Mouse (Mus musculus): ENCODE measurements around the gene Gpc6. TPM values are rescaled to one million over a fixed set of nuclear protein-coding genes. Genes with fewer than 3 reads are reported as not detected.

Gpc6 gene
- polyA plus RNA-seq, 1 experiment from 2014 or later = 32.2 TPM

DNA sequence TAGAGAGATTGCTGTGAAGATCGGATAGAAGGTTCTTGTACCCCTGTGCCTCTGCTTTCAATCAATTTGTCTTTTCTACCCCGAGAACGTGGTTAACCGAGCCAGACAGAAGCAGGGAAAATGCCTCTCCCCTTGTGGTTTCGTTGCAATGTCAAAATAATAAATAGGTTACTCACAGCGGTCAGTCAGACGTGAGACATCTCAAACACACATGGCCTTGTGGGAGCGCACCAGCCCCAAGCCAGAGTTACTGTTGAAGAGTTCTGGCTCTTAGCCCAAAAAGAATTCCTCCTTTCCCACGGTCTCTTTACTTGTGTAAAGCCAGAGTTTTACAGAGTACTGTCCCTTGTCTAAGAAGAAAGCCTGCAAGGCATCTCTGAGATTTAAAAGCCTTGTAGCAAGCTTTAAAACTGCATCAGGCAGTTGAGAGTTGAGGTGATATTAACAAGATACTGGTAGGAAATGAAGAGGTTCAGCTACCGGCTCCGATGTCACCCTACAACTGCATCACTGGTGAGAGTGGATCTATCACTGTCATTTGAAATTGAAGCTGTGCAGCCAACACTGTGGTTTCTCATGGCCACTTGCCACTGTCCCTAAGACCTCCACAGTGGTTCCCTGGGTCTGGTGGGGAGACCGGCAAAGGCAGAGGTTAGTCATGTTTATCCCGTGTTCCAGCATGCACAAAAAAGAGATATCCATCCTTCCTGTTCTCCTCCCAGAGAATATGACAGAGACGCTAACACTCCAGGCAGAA is 916.9 kb downstream of the Gpc6 start:
- 76% methylated on average over 14 of the region's 14 CpGs for WGBS
- ATAC-seq (ENCODE audit: low FRiP score) = no peak
- H3K4me1 ChIP-seq (replicated peaks; ENCODE audit: control insufficient read depth, insufficient read depth, low read length) = no peaks in the 10 kb centered on the region
- no peak overlapping the region for H3K4me3 ChIP-seq (ENCODE audit: low read depth, low read length)
- H3K4me2 ChIP-seq (replicated peaks; ENCODE audit: low read depth, low read length) = no peak overlapping the region
- DNase-seq (ENCODE audit: low spot score) = no peak
- H3K27ac ChIP-seq (ENCODE audit: low read depth, low read length) = no peak overlapping the region; the same call in 1 of the 2 replicates
- no peaks in the 10 kb centered on the region for H3K9me3 ChIP-seq (ENCODE audit: control insufficient read depth, low read length)
- no peaks in the 10 kb centered on the region for H3K36me3 ChIP-seq (ENCODE audit: control insufficient read depth, insufficient read depth, low read length)
- no peaks in the 10 kb centered on the region for H3K27me3 ChIP-seq (ENCODE audit: control insufficient read depth, insufficient read depth, low read length)
- H3K9ac ChIP-seq (ENCODE audit: low read depth, low read length) = no peak overlapping the region

- DNase-seq (ENCODE audit: low spot score) = no peak
- Histone ChIP-seq H3K27me3 (ENCODE audit: control insufficient read depth, insufficient read depth, low read length) (no peaks in the 10 kb centered on the region), H3K4me1 (replicated peaks; ENCODE audit: control insufficient read depth, insufficient read depth, low read length) (no peaks in the 10 kb centered on the region), H3K36me3 (ENCODE audit: control insufficient read depth, insufficient read depth, low read length) (no peaks in the 10 kb centered on the region), H3K4me3 (ENCODE audit: low read depth, low read length) (no peak overlapping the region), H3K4me2 (replicated peaks; ENCODE audit: low read depth, low read length) (no peak overlapping the region), H3K9me3 (ENCODE audit: control insufficient read depth, low read length) (no peaks in the 10 kb centered on the region), H3K9ac (ENCODE audit: low read depth, low read length) (no peak overlapping the region), H3K27ac (ENCODE audit: low read depth, low read length) (no peak overlapping the region)
- no peak for ATAC-seq (ENCODE audit: low FRiP score)
- 87% methylated on average over 11 of the region's 11 CpGs for WGBS
These were observed 924.7 kb downstream of the Gpc6 start for GRCm38 (mm10) chr14:117849591-117850505.

DNA sequence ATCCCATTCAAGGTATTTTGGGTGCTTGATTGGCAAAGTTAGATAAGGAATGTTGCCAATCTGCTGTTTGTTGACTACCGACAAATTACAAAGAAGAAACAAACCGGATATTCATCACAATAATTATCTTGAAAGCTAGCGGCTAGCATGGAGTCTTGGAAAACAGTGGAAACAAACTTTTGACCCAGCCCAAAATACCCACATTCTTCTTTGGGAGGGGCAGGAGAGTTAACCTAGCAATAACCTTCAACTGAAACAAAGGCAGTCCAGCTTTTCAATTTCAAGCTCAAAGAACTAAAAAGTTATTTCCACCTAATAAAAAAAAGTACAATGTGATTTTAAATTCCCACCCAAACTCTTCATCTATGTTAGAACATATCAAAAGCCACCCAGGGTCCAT is 927.2 kb downstream of the Gpc6 start:
- Histone ChIP-seq H3K9me3 (ENCODE audit: control insufficient read depth, low read length) (no peaks in the 10 kb centered on the region), H3K4me2 (replicated peaks; ENCODE audit: low read depth, low read length) (no peak overlapping the region), H3K4me3 (ENCODE audit: low read depth, low read length) (no peak overlapping the region), H3K9ac (ENCODE audit: low read depth, low read length) (no peak overlapping the region), H3K36me3 (ENCODE audit: control insufficient read depth, insufficient read depth, low read length) (no peaks in the 10 kb centered on the region), H3K4me1 (replicated peaks; ENCODE audit: control insufficient read depth, insufficient read depth, low read length) (no peaks in the 10 kb centered on the region), H3K27me3 (ENCODE audit: control insufficient read depth, insufficient read depth, low read length) (no peaks in the 10 kb centered on the region), H3K27ac (ENCODE audit: low read depth, low read length) (no peak overlapping the region)
- WGBS = 91% methylated on average over 3 of the region's 3 CpGs
- no peak for DNase-seq (ENCODE audit: low spot score)
- ATAC-seq (ENCODE audit: low FRiP score) = no peak

- no peak overlapping the region for H3K9ac ChIP-seq (ENCODE audit: low read depth, low read length)
- H3K4me2 ChIP-seq (replicated peaks; ENCODE audit: low read depth, low read length) = no peak overlapping the region
- no peaks in the 10 kb centered on the region for H3K36me3 ChIP-seq (ENCODE audit: control insufficient read depth, insufficient read depth, low read length)
- ATAC-seq (ENCODE audit: low FRiP score) (no peak), DNase-seq (ENCODE audit: low spot score) (no peak)
- H3K9me3 ChIP-seq (ENCODE audit: control insufficient read depth, low read length) = no peaks in the 10 kb centered on the region
- no peaks in the 10 kb centered on the region for H3K4me1 ChIP-seq (replicated peaks; ENCODE audit: control insufficient read depth, insufficient read depth, low read length)
- no peaks in the 10 kb centered on the region for H3K27me3 ChIP-seq (ENCODE audit: control insufficient read depth, insufficient read depth, low read length)
- no peak overlapping the region for H3K27ac ChIP-seq (ENCODE audit: low read depth, low read length)
- 88% methylated on average over 2 of the region's 2 CpGs for WGBS
- H3K4me3 ChIP-seq (ENCODE audit: low read depth, low read length) = no peak overlapping the region
These were observed 927.7 kb downstream of the Gpc6 start for GRCm38 (mm10) chr14:117852842-117853241.

GRCm38 (mm10) chr14:117854498-117854897 is 929.4 kb downstream of the Gpc6 start:
- no peak overlapping the region for H3K27ac ChIP-seq (ENCODE audit: low read depth, low read length)
- no peak overlapping the region for H3K4me2 ChIP-seq (replicated peaks; ENCODE audit: low read depth, low read length)
- DNase-seq (ENCODE audit: low spot score) (peak; percentile 24), ATAC-seq (ENCODE audit: low FRiP score) (no peak; the same call in 1 of the 2 replicates)
- no peak overlapping the region for H3K4me3 ChIP-seq (ENCODE audit: low read depth, low read length)
- H3K9ac ChIP-seq (ENCODE audit: low read depth, low read length) = no peak overlapping the region
- H3K27me3 ChIP-seq (ENCODE audit: control insufficient read depth, insufficient read depth, low read length) = no peaks in the 10 kb centered on the region
- 87% methylated on average over 5 of the region's 5 CpGs for WGBS
- no peaks in the 10 kb centered on the region for H3K9me3 ChIP-seq (ENCODE audit: control insufficient read depth, low read length)
- no peaks in the 10 kb centered on the region for H3K36me3 ChIP-seq (ENCODE audit: control insufficient read depth, insufficient read depth, low read length)
- no peaks in the 10 kb centered on the region for H3K4me1 ChIP-seq (replicated peaks; ENCODE audit: control insufficient read depth, insufficient read depth, low read length)

DNA sequence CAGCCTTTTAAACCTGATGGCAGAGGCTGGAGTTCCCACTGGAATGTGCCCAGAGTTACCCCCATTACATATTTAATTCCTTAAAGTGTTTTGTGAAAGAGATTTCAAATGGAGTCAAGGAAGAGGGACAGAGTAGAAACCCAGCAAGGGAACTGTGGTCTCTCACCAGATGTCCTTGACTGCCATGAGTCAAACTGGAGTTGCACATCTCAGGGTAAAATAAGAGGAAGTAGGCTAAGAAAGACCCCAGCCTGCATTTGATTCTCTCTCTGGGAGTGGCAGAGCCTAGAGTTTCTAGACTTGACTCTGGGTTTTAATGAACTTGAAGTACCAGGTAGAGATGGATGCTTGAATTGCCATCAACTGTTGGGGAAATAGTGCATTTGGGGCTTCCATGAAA is 946.2 kb downstream of the Gpc6 start:
- H3K27me3 ChIP-seq (ENCODE audit: control insufficient read depth, insufficient read depth, low read length) = no peaks in the 10 kb centered on the region
- H3K4me2 ChIP-seq (replicated peaks; ENCODE audit: low read depth, low read length) = no peak overlapping the region
- ATAC-seq (ENCODE audit: low FRiP score) = no peak
- no peaks in the 10 kb centered on the region for H3K9me3 ChIP-seq (ENCODE audit: control insufficient read depth, low read length)
- no peaks in the 10 kb centered on the region for H3K4me1 ChIP-seq (replicated peaks; ENCODE audit: control insufficient read depth, insufficient read depth, low read length)
- H3K36me3 ChIP-seq (ENCODE audit: control insufficient read depth, insufficient read depth, low read length) = no peaks in the 10 kb centered on the region
- no peak for DNase-seq (ENCODE audit: low spot score)
- H3K4me3 ChIP-seq (ENCODE audit: low read depth, low read length) = no peak overlapping the region
- H3K9ac ChIP-seq (ENCODE audit: low read depth, low read length) = no peak overlapping the region
- H3K27ac ChIP-seq (ENCODE audit: low read depth, low read length) = no peak overlapping the region

GRCm38 (mm10) chr14:117879313-117879712 is 954.2 kb downstream of the Gpc6 start:
- Histone ChIP-seq H3K4me2 (replicated peaks; ENCODE audit: low read depth, low read length) (no peak overlapping the region), H3K4me3 (ENCODE audit: low read depth, low read length) (no peak overlapping the region), H3K4me1 (replicated peaks; ENCODE audit: control insufficient read depth, insufficient read depth, low read length) (no peaks in the 10 kb centered on the region), H3K27ac (ENCODE audit: low read depth, low read length) (no peak overlapping the region), H3K36me3 (ENCODE audit: control insufficient read depth, insufficient read depth, low read length) (no peaks in the 10 kb centered on the region), H3K9ac (ENCODE audit: low read depth, low read length) (no peak overlapping the region), H3K9me3 (ENCODE audit: control insufficient read depth, low read length) (no peaks in the 10 kb centered on the region), H3K27me3 (ENCODE audit: control insufficient read depth, insufficient read depth, low read length) (no peaks in the 10 kb centered on the region)
- WGBS = 91% methylated on average over 9 of the region's 9 CpGs
- no peak for DNase-seq (ENCODE audit: low spot score)
- no peak for ATAC-seq (ENCODE audit: low FRiP score)

- no peak for DNase-seq (ENCODE audit: low spot score)
- H3K27ac ChIP-seq (ENCODE audit: low read depth, low read length) = no peak overlapping the region
- H3K9me3 ChIP-seq (ENCODE audit: control insufficient read depth, low read length) = no peaks in the 10 kb centered on the region
- H3K27me3 ChIP-seq (ENCODE audit: control insufficient read depth, insufficient read depth, low read length) = no peaks in the 10 kb centered on the region
- no peaks in the 10 kb centered on the region for H3K36me3 ChIP-seq (ENCODE audit: control insufficient read depth, insufficient read depth, low read length)
- no peak overlapping the region for H3K4me3 ChIP-seq (ENCODE audit: low read depth, low read length)
- no peak overlapping the region for H3K4me2 ChIP-seq (replicated peaks; ENCODE audit: low read depth, low read length)
- H3K9ac ChIP-seq (ENCODE audit: low read depth, low read length) = no peak overlapping the region
- H3K4me1 ChIP-seq (replicated peaks; ENCODE audit: control insufficient read depth, insufficient read depth, low read length) = no peaks in the 10 kb centered on the region
- 68% methylated on average over 6 of the region's 6 CpGs for WGBS
- no peak for ATAC-seq (ENCODE audit: low FRiP score)
These were observed 956.0 kb downstream of the Gpc6 start for GRCm38 (mm10) chr14:117881112-117881511.
